Mouse (Mus musculus): ENCODE measurements at regions not wholly inside any gene's neighbourhood (a gene's known extent, or its start where the extent isn't known, plus 50 kb on each side); places are given as distances from the start of the nearest gene placed in this dataset.

- TF ChIP-seq POLR2A (IDR thresholded peaks at IDR 0.05; ENCODE audit: borderline replicate concordance, extremely low read depth, insufficient read depth, insufficient read length, poor library complexity, severe bottlenecking) (no peak), CTCF (IDR thresholded peaks at IDR 0.05; ENCODE audit: borderline replicate concordance, extremely low read depth, insufficient read depth, insufficient read length) (no peak)
These were observed 190.9 kb upstream of the Arid2 start for GRCm38 (mm10) chr15:96096438-96096837.
